Mouse (Mus musculus) limb, embryonic 15.5 days (tissue): ENCODE measurements around the gene Mpped2. TPM values are rescaled to one million over a fixed set of nuclear protein-coding genes. Genes with fewer than 3 reads are reported as not detected.
A peak's percentile ranks its signal among the peaks of the same experiment; 100 is the strongest.

Experiments
- ATAC-seq: fragments of 200-750 bp; cut with Nextera tagmentation; 2 replicates; pipeline ENCODE4 v1.8.0; 2017; ENCODE audit warnings: low read depth, moderate TSS enrichment; ENCODE audit not compliant: insufficient number of reproducible peaks, low FRiP score, low TSS enrichment
- H3K27ac ChIP-seq: fragments of 300-500 bp; sonication (generic); 2 replicates; pipeline ENCODE4 v1.5.1; 2015; ENCODE audit warnings: moderate library complexity, mild to moderate bottlenecking, inconsistent platforms
- H3K27me3 ChIP-seq: fragments of 300-500 bp; sonication (generic); 2 replicates; pipeline ENCODE4 v1.6.1; 2015; ENCODE audit warnings: inconsistent platforms
- H3K36me3 ChIP-seq: fragments of 300-500 bp; sonication (generic); 2 replicates; pipeline ENCODE4 v1.6.1; 2015; ENCODE audit warnings: inconsistent platforms
- H3K4me1 ChIP-seq: fragments of 300-500 bp; sonication (generic); 2 replicates; pipeline ENCODE4 v1.6.1; 2015; ENCODE audit warnings: inconsistent platforms
- H3K4me2 ChIP-seq: fragments of 300-500 bp; sonication (generic); 2 replicates; pipeline ENCODE4 v1.6.1; 2015; ENCODE audit warnings: mild to moderate bottlenecking, inconsistent platforms
- H3K4me3 ChIP-seq: fragments of 300-500 bp; sonication (generic); 2 replicates; pipeline ENCODE4 v1.5.1; 2015; ENCODE audit warnings: mild to moderate bottlenecking, inconsistent platforms
- H3K9ac ChIP-seq: fragments of 300-500 bp; sonication (generic); 2 replicates; pipeline ENCODE4 v1.6.1; 2015; ENCODE audit warnings: inconsistent platforms
- H3K9me3 ChIP-seq: fragments of 300-500 bp; sonication (generic); 2 replicates; pipeline ENCODE4 v1.6.1; 2016; ENCODE audit warnings: inconsistent platforms
- WGBS: fragments of 180-500 bp; shearing (Covaris S2); methylation state at CpG from one replicate; pipeline ENCODE4 v1.1.7; 2015; 5-methylcytosine and 5-hydroxymethylcytosine counted together
- polyA plus RNA-seq: library from polyadenylated mRNA; unstranded; fragments of >200 nt; fragmentation: Nextera tagmentation; extraction: Ambion mirVana; gene quantifications from 2 replicates; pipeline ENCODE4 v1.2.1, GENCODE M21; 2015

Gene Mpped2
- polyA plus RNA-seq, 1 experiment from 2014 or later, result 67.3 TPM

GRCm38 (mm10) chr2:106683185-106683831, 9.8 kb upstream of the Mpped2 start:
- Histone ChIP-seq H3K4me3 (peak overlapping the region; percentile 20), H3K9ac (0 out of 2 replicates have a peak overlapping the region, but pooled peaks have one; percentile 10), H3K9me3 (no peaks in the 10 kb centered on the region), H3K36me3 (no peaks in the 10 kb centered on the region), H3K4me2 (peak overlapping the region; percentile 31), H3K27ac (peak overlapping the region; percentile 81), H3K27me3 (no peaks in the 10 kb centered on the region), H3K4me1 (peaks cover 6% of the 10 kb centered on the region)
- ATAC-seq, result peak; percentile 52; the same call in 1 of the 2 replicates
- WGBS, result 14% methylated on average over 9 of the region's 9 CpGs

- no peaks in the 10 kb centered on the region for H3K36me3 ChIP-seq
- H3K4me3 ChIP-seq, result peak overlapping the region; percentile 20
- H3K4me1 ChIP-seq, result peaks cover 6% of the 10 kb centered on the region
- ATAC-seq, result peak; percentile 35; the same call in 1 of the 2 replicates
- WGBS, result 22% methylated on average over 4 of the region's 4 CpGs
- peak overlapping the region; percentile 81 for H3K27ac ChIP-seq
- peak overlapping the region; percentile 31 for H3K4me2 ChIP-seq
- H3K9me3 ChIP-seq, result no peaks in the 10 kb centered on the region
- H3K9ac ChIP-seq, result no peak overlapping the region
- H3K27me3 ChIP-seq, result no peaks in the 10 kb centered on the region
Measured at GRCm38 (mm10) chr2:106683832-106684231, 9.2 kb upstream of the Mpped2 start.

GRCm38 (mm10) chr2:106691753-106692363, 1.2 kb upstream of the Mpped2 start:
- Histone ChIP-seq H3K4me1 (peaks cover 22% of the 10 kb centered on the region), H3K4me3 (no peak overlapping the region), H3K9ac (no peak overlapping the region), H3K27me3 (no peaks in the 10 kb centered on the region), H3K4me2 (peak overlapping the region; percentile 94; the same call in 1 of the 2 replicates), H3K36me3 (no peaks in the 10 kb centered on the region), H3K9me3 (no peaks in the 10 kb centered on the region), H3K27ac (0 out of 2 replicates have a peak overlapping the region, but pooled peaks have one; percentile 38)
- WGBS, result 11% methylated on average over 6 of the region's 6 CpGs
- no peak for ATAC-seq

- 2% methylated on average over 14 of the region's 14 CpGs for WGBS
- Histone ChIP-seq H3K4me1 (peaks cover 22% of the 10 kb centered on the region), H3K9me3 (no peaks in the 10 kb centered on the region), H3K9ac (peak overlapping the region; percentile 87; the same call in 1 of the 2 replicates), H3K4me3 (peak overlapping the region; percentile 85), H3K27me3 (no peaks in the 10 kb centered on the region), H3K27ac (peak overlapping the region; percentile 95), H3K36me3 (no peaks in the 10 kb centered on the region), H3K4me2 (peak overlapping the region; percentile 94)
- ATAC-seq, result no peak
Measured at GRCm38 (mm10) chr2:106692405-106692782, 675 bp upstream of the Mpped2 start.

- WGBS, result under 1% methylated on average over 82 of the region's 91 CpGs
- peaks cover 25% of the 10 kb centered on the region for H3K4me1 ChIP-seq
- no peaks in the 10 kb centered on the region for H3K9me3 ChIP-seq
- peak; percentile 54 for ATAC-seq
- H3K4me2 ChIP-seq, result peak overlapping the region; percentile 94
- H3K4me3 ChIP-seq, result peak overlapping the region; percentile 85
- H3K27ac ChIP-seq, result peak overlapping the region; percentile 95
- no peaks in the 10 kb centered on the region for H3K36me3 ChIP-seq
- peak overlapping the region; percentile 87 for H3K9ac ChIP-seq
- no peaks in the 10 kb centered on the region for H3K27me3 ChIP-seq
Measured at GRCm38 (mm10) chr2:106693702-106694566, 865 bp downstream of the Mpped2 start.

- Histone ChIP-seq H3K36me3 (peaks cover 4% of the 10 kb centered on the region; the same call in 1 of the 2 replicates), H3K27me3 (no peaks in the 10 kb centered on the region), H3K9ac (peak overlapping the region; percentile 87), H3K4me3 (peak overlapping the region; percentile 85), H3K4me1 (peaks cover 25% of the 10 kb centered on the region), H3K27ac (peak overlapping the region; percentile 95), H3K9me3 (no peaks in the 10 kb centered on the region), H3K4me2 (peak overlapping the region; percentile 94)
- under 1% methylated on average over 10 of the region's 10 CpGs for WGBS
- no peak for ATAC-seq
Measured at GRCm38 (mm10) chr2:106694567-106694885, 1.5 kb downstream of the Mpped2 start.

- H3K27ac ChIP-seq, result peak overlapping the region; percentile 95
- H3K9me3 ChIP-seq, result no peaks in the 10 kb centered on the region
- H3K27me3 ChIP-seq, result no peaks in the 10 kb centered on the region
- peak overlapping the region; percentile 87 for H3K9ac ChIP-seq
- under 1% methylated on average over 41 of the region's 41 CpGs for WGBS
- peak overlapping the region; percentile 85 for H3K4me3 ChIP-seq
- peak overlapping the region; percentile 94 for H3K4me2 ChIP-seq
- ATAC-seq, result no peak
- peaks cover 9% of the 10 kb centered on the region; the same call in 1 of the 2 replicates for H3K36me3 ChIP-seq
- H3K4me1 ChIP-seq, result peaks cover 25% of the 10 kb centered on the region
Measured at GRCm38 (mm10) chr2:106694886-106695733, 2.0 kb downstream of the Mpped2 start.

GRCm38 (mm10) chr2:106695734-106696022, 2.6 kb downstream of the Mpped2 start:
- 3% methylated on average over 13 of the region's 13 CpGs for WGBS
- 0 out of 2 replicates have a peak overlapping the region, but pooled peaks have one; percentile 14 for H3K9ac ChIP-seq
- peaks cover 10% of the 10 kb centered on the region; the same call in 1 of the 2 replicates for H3K36me3 ChIP-seq
- H3K4me1 ChIP-seq, result peaks cover 25% of the 10 kb centered on the region
- no peaks in the 10 kb centered on the region for H3K9me3 ChIP-seq
- peak overlapping the region; percentile 85 for H3K4me3 ChIP-seq
- ATAC-seq, result no peak
- no peaks in the 10 kb centered on the region for H3K27me3 ChIP-seq
- H3K27ac ChIP-seq, result peak overlapping the region; percentile 95; the same call in 1 of the 2 replicates
- peak overlapping the region; percentile 94 for H3K4me2 ChIP-seq

- Histone ChIP-seq H3K4me3 (no peak overlapping the region), H3K9me3 (no peaks in the 10 kb centered on the region), H3K4me2 (peak overlapping the region; percentile 94), H3K27ac (no peak overlapping the region), H3K4me1 (peaks cover 25% of the 10 kb centered on the region), H3K27me3 (no peaks in the 10 kb centered on the region), H3K9ac (no peak overlapping the region), H3K36me3 (peaks cover 10% of the 10 kb centered on the region; the same call in 1 of the 2 replicates)
- no peak for ATAC-seq
- WGBS, result 86% methylated on average over 8 of the region's 8 CpGs
Measured at GRCm38 (mm10) chr2:106696372-106696771, 3.3 kb downstream of the Mpped2 start.

- ATAC-seq, result no peak
- Histone ChIP-seq H3K36me3 (peaks cover 2% of the 10 kb centered on the region; the same call in 1 of the 2 replicates), H3K9ac (no peak overlapping the region), H3K9me3 (no peaks in the 10 kb centered on the region), H3K4me3 (no peak overlapping the region), H3K27me3 (no peaks in the 10 kb centered on the region), H3K27ac (no peak overlapping the region), H3K4me1 (no peaks in the 10 kb centered on the region), H3K4me2 (no peak overlapping the region)
- WGBS, result 81% methylated on average over 5 of the region's 5 CpGs
Measured at GRCm38 (mm10) chr2:106705664-106706063, 12.6 kb downstream of the Mpped2 start.

GRCm38 (mm10) chr2:106707136-106707535, 14.1 kb downstream of the Mpped2 start:
- WGBS, result 83% methylated on average over 2 of the region's 2 CpGs
- Histone ChIP-seq H3K9ac (no peak overlapping the region), H3K27ac (no peak overlapping the region), H3K9me3 (no peaks in the 10 kb centered on the region), H3K27me3 (no peaks in the 10 kb centered on the region), H3K4me1 (peaks cover 10% of the 10 kb centered on the region), H3K4me3 (no peak overlapping the region), H3K36me3 (peaks cover 2% of the 10 kb centered on the region; the same call in 1 of the 2 replicates), H3K4me2 (no peak overlapping the region)
- no peak for ATAC-seq
